Mouse (Mus musculus) bone marrow macrophage, adult 2 months (primary cell): ENCODE results near the gene Slc44a3. TPM values are rescaled to one million over a fixed set of nuclear protein-coding genes. Genes with fewer than 3 reads are reported as not detected.

Experiments used
- H3K27ac ChIP-seq: 2 replicates; pipeline ENCODE4 v1.5.1; 2012; ENCODE audit warnings: low read depth, low read length; ENCODE audit not compliant: insufficient read depth
- H3K4me1 ChIP-seq: 2 replicates; pipeline ENCODE4 v1.6.1; 2012; ENCODE audit warnings: low read length; ENCODE audit not compliant: control insufficient read depth, insufficient read depth
- H3K4me3 ChIP-seq: 2 replicates; pipeline ENCODE4 v1.5.1; 2012; ENCODE audit warnings: mild to moderate bottlenecking, low read length, moderate library complexity; ENCODE audit not compliant: insufficient read depth
- CTCF ChIP-seq: IDR thresholded peaks from 2 replicates; pipeline ENCODE4 v1.5.1; 2012; ENCODE audit warnings: low read depth, mild to moderate bottlenecking, low read length, moderate library complexity
- POLR2A ChIP-seq: IDR thresholded peaks from 2 replicates; pipeline ENCODE4 v1.6.1; 2012; ENCODE audit warnings: mild to moderate bottlenecking, low read depth, low read length, borderline replicate concordance
- polyA plus RNA-seq: library from polyadenylated mRNA; stranded (reverse); fragments of >200 nt; gene quantifications from 2 replicates; pipeline ENCODE4 v1.2.4, GENCODE M21; 2012; ENCODE audit not compliant: missing spikeins, insufficient read depth, insufficient read length

The Slc44a3 gene
- polyA plus RNA-seq, 1 experiment = not detected

- no peaks in the 10 kb centered on the region for H3K4me1 ChIP-seq
- H3K4me3 ChIP-seq = no peak overlapping the region
- no peak overlapping the region for H3K27ac ChIP-seq
- TF ChIP-seq POLR2A = no peak
- no peak for TF ChIP-seq CTCF
Observed at GRCm38 (mm10) chr3:121465795-121466194, 66.4 kb downstream of the Slc44a3 start.

GRCm38 (mm10) chr3:121464733-121465305 is 67.4 kb downstream of the Slc44a3 start:
- Histone ChIP-seq H3K27ac (no peak overlapping the region), H3K4me1 (no peaks in the 10 kb centered on the region), H3K4me3 (no peak overlapping the region)
- no peak for TF ChIP-seq CTCF

GRCm38 (mm10) chr3:121462782-121463181 is 69.4 kb downstream of the Slc44a3 start:
- TF ChIP-seq CTCF = no peak
- no peak for TF ChIP-seq POLR2A
- no peak overlapping the region for H3K4me3 ChIP-seq
- H3K4me1 ChIP-seq = no peaks in the 10 kb centered on the region
- no peak overlapping the region for H3K27ac ChIP-seq

- no peaks in the 10 kb centered on the region for H3K4me1 ChIP-seq
- no peak overlapping the region for H3K4me3 ChIP-seq
- no peak overlapping the region for H3K27ac ChIP-seq
- TF ChIP-seq CTCF = no peak
- TF ChIP-seq POLR2A = no peak
Observed at GRCm38 (mm10) chr3:121461477-121461876, 70.7 kb downstream of the Slc44a3 start.

GRCm38 (mm10) chr3:121460473-121461193 is 71.6 kb downstream of the Slc44a3 start:
- Histone ChIP-seq H3K27ac (no peak overlapping the region), H3K4me1 (no peaks in the 10 kb centered on the region), H3K4me3 (no peak overlapping the region)
- no peak for TF ChIP-seq POLR2A
- no peak for TF ChIP-seq CTCF

- H3K4me3 ChIP-seq = no peak overlapping the region
- no peak for TF ChIP-seq CTCF
- TF ChIP-seq POLR2A = no peak
- no peaks in the 10 kb centered on the region for H3K4me1 ChIP-seq
- H3K27ac ChIP-seq = no peak overlapping the region
Observed at GRCm38 (mm10) chr3:121458545-121459492, 73.4 kb downstream of the Slc44a3 start.

GRCm38 (mm10) chr3:121451404-121451803 is 80.8 kb downstream of the Slc44a3 start:
- TF ChIP-seq POLR2A (no peak), CTCF (no peak)
- Histone ChIP-seq H3K4me1 (peaks cover 3% of the 10 kb centered on the region; the same call in 1 of the 2 replicates), H3K27ac (no peak overlapping the region), H3K4me3 (no peak overlapping the region)

GRCm38 (mm10) chr3:121449527-121449926 is 82.7 kb downstream of the Slc44a3 start:
- no peak overlapping the region for H3K27ac ChIP-seq
- no peak overlapping the region for H3K4me3 ChIP-seq
- H3K4me1 ChIP-seq = peaks cover 3% of the 10 kb centered on the region; the same call in 1 of the 2 replicates
- TF ChIP-seq POLR2A = no peak
- no peak for TF ChIP-seq CTCF

- no peak overlapping the region for H3K4me3 ChIP-seq
- TF ChIP-seq CTCF = no peak
- no peak for TF ChIP-seq POLR2A
- no peak overlapping the region for H3K27ac ChIP-seq
- H3K4me1 ChIP-seq = peaks cover 3% of the 10 kb centered on the region; the same call in 1 of the 2 replicates
Observed at GRCm38 (mm10) chr3:121448606-121449005, 83.6 kb downstream of the Slc44a3 start.
